Mouse (Mus musculus) heart, postnatal 25 days (tissue): ENCODE results near the gene Sept5. TPM values are rescaled to one million over a fixed set of nuclear protein-coding genes. Genes with fewer than 3 reads are reported as not detected.

ENCODE experiments used
- DNase-seq: peaks from one replicate; pipeline ENCODE4 v3.0.0; 2022; ENCODE audit warnings: low spot score
- intact Hi-C: fragments of 180-260 bp; cut with DNase I; formaldehyde crosslinking; loops from one replicate; pipeline ENCODE4 v1.15.1; 2025
- total RNA-seq, 2 experiments: library from RNA; stranded (reverse); gene quantifications; 2 replicates each; pipeline ENCODE4 v1.2.3; 2021

Gene Sept5
- total RNA-seq = 1 to 10 TPM; 3.9 to 4.6 TPM

- peak; percentile 59 for DNase-seq
- intact Hi-C loops = loop anchor here (5.0 to 10.0 kb wide), 2 partner anchors 168 to 735 kb away; partner anchors contain the start of genes Dgcr2, Gm20518, Tssk1 and Tssk2
Observed at GRCm38 (mm10) chr16:18629390-18630231, at the start of gene Sept5. TSS of gene Sept5 (minus strand) at chr16:18629954.

GRCm38 (mm10) chr16:18679112-18679511 is 49.4 kb upstream of the Sept5 start:
- no peak for DNase-seq
- intact Hi-C loops = no loop called here

- no peak for DNase-seq
- intact Hi-C loops = loop anchor here (1.0 kb wide), 1 partner anchor 52 kb away; the partner anchor contains the start of gene Gm49601
Observed at GRCm38 (mm10) chr16:18677746-18678679, 48.3 kb upstream of the Sept5 start.

- intact Hi-C loops = no loop called here
- DNase-seq = no peak
Observed at GRCm38 (mm10) chr16:18673005-18673404, 43.3 kb upstream of the Sept5 start.

GRCm38 (mm10) chr16:18672027-18672426 is 42.3 kb upstream of the Sept5 start:
- DNase-seq = no peak
- intact Hi-C loops = no loop called here

GRCm38 (mm10) chr16:18669914-18670313 is 40.2 kb upstream of the Sept5 start:
- no peak for DNase-seq
- intact Hi-C loops = no loop called here

DNA sequence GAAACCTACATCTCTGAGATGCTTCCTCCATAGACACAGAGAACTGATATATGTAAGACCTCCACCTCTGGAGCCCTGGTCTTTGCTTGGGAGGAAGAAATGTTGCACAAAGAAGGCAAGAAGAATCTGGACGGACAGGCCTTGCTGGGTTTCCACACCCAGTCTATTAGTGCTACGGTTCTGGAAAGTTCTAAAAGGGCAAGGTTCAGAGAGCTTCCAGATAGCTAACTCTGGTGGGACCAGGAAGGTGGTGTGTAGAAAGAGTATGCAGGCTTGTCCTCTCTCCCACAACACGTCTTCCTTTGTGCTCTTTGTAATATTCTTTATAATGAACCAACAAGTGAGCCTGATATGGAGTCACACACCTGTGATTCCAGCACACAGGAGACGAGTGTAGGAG is 28.8 kb upstream of the Sept5 start:
- no peak for DNase-seq
- intact Hi-C loops = no loop called here

DNA sequence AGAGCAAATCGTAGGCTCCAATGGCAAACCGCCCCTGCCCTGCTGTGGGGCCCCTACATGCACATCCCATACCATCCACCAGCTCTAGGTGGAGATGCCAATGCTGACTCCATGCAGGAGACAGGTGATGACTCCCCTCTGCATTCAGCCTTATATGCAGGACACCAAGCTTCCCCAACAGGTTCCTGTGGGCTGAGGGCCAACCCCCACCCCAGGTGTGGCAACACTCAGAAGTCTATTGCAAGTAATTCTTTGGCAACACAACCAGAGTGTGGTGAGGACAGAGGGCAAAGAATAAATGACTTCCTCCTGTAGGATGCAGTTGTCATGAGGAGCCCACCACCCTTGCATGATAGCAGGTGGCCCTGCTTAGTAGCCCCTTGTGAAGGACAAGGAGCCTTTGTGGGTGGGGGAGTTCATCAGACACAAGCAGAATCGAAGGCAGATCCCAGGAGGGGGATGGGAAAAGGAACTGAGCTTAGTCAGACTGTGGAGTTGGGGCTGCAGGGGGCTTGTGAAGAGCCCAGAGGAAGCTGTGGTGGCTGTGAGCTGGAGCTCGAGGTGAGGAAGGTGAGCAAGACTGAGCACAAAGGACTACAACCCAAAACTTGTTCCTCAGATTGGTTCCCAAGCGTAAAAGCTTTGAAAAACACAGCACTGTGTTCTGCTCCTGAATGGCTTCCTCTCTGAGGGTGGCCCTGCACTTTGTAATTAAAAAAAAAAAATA is 25.8 kb upstream of the Sept5 start:
- intact Hi-C loops = no loop called here
- DNase-seq = no peak

- intact Hi-C loops = no loop called here
- no peak for DNase-seq
Observed at GRCm38 (mm10) chr16:18653290-18654160, 23.8 kb upstream of the Sept5 start.

DNA sequence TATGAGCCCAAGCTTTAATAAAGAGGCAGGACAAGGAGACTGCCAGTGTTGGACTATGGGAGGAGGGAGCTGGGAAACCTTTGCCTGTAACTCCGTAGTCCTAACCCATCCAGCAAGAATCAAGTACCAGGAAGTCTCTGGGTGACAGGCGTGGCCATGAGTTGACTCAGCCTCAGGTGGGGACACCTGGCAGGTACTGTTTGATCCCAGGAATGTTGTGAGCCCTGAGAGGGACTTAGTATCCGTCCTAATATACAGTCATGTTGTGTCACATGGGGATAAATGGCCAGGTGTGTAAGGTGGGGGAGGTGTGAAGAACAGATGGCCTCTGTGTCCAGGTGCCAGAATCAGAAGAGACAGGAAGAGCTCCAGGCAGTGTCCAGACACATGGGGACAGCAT is 19.4 kb upstream of the Sept5 start:
- intact Hi-C loops = no loop called here
- DNase-seq = no peak

GRCm38 (mm10) chr16:18645329-18645728 is 15.6 kb upstream of the Sept5 start:
- intact Hi-C loops = no loop called here
- no peak for DNase-seq

GRCm38 (mm10) chr16:18644485-18644884 is 14.7 kb upstream of the Sept5 start:
- intact Hi-C loops = no loop called here
- DNase-seq = no peak

GRCm38 (mm10) chr16:18643406-18643998 is 13.7 kb upstream of the Sept5 start:
- no peak for DNase-seq
- intact Hi-C loops = no loop called here

DNA sequence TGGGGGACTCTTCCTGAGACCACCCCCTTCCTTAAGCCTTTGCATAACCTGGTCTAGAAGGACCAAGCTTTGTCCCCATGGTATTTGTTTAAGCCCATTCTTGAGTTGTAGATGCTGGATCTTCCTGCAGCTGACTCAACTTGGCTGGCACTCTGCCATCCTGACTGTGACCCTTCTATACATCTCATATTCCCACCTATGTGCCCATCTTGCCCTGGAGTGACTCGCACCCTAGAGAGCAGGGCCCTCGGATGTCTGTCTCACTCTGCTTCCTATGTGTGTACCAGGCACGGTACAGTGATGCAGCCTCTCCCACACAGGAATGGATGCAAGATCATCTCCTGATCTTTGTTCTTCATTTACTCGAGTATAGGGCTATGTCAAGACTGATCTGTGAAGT is 13.1 kb upstream of the Sept5 start:
- no peak for DNase-seq
- intact Hi-C loops = no loop called here

DNA sequence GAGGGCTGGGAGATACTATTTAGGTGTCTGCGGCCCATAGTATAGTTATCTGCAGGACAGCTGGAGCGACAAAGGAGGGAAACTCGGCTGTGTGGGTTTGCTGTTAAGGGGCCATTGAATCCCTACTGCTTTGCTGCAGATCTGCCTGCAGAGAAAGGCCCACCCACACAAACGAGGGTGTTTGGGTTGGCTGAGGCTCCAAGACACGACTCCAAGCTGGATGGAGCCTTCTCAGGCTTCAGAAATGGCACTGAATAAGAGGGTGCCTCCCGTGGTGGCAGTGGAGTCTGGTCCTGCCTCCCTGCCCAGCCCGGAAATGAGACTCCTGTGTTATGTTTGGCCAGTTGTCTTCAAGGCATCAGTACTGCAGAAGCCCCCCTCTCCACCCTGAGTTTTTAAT is 12.5 kb upstream of the Sept5 start:
- no peak for DNase-seq
- intact Hi-C loops = no loop called here

DNA sequence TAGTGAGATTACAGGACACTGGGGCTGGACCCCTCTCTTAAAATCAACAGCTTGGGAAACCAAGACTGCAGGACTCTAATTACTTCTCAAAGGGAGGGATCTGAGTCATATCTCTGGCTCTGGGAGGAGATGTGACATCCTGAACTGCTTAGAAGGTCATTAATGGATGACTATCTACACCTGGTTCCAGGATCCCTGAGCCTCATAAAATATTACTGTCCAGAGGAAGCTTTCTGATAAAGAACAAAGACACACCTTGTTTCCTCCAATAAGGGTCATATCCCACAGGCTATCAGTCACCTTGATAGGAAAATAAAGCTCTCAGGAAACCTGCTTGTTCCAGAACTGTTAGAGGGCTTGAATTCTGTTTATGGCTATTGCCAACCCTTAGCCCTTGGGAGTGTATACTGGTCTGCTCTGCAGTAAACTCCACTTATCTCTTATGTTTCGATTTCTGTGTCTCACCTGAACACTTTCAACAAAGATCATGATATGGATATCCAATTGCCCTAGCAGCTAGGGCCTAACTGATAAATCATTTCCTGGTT is 9.7 kb upstream of the Sept5 start:
- no peak for DNase-seq
- intact Hi-C loops = no loop called here

DNA sequence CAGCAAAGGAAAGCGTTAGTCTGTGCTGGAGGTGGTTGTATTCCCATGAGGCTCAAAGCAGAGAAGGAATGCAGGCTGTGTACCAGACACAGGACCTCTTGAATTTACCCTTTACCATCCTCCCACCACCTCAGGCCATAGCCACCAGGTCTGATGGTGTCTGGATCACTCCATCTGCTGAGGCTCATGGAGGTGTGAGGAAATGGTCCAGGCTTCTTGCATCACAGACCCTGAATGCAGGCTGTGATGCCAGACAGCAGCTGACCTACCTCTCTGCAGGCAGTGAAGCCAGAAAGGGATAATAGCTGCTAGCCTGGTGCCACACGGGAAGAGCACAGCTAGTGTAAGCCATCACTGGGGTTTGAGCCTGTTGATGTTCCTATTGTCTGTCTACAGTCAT is 8.6 kb upstream of the Sept5 start:
- DNase-seq = no peak
- intact Hi-C loops = no loop called here

GRCm38 (mm10) chr16:18636804-18637203 is 7.0 kb upstream of the Sept5 start:
- intact Hi-C loops = no loop called here
- DNase-seq = no peak

DNA sequence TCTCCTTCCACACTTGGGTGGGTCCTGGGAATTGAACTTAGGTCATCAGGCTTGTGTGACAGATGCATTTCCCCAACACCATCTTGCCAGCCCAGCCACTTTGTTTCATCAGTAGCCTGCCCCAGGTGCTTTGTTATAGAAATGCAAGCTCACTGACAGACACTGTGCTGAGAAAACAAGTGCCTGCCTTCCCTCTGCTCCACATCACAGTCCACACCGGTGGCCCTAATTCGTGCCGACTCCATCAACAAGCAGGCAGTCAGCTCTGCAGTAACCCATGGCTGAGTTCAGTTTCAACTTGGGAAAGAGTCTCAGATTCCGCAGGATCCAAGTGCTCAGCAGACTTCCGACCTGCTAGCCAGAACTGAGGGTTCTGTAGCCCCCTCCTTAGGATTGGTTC is 6.6 kb upstream of the Sept5 start:
- intact Hi-C loops = no loop called here

More for the DNA sequence above, 6.6 kb upstream of the Sept5 start:
- no peak for DNase-seq
